Mouse (Mus musculus): ENCODE results near the gene Urb2. TPM values are rescaled to one million over a fixed set of nuclear protein-coding genes. Genes with fewer than 3 reads are reported as not detected.

The Urb2 gene
- polyA plus RNA-seq, 1 experiment from 2014 or later = 2.4 TPM

GRCm38 (mm10) chr8:124027831-124028230 lies 6.5 kb downstream of the Urb2 start:
- Histone ChIP-seq H3K27ac (ENCODE audit: low read length) (no peak overlapping the region), H3K4me1 (ENCODE audit: control insufficient read depth, low read depth, low read length) (no peaks in the 10 kb centered on the region), H3K36me3 (ENCODE audit: control insufficient read depth, insufficient read depth) (peaks cover 41% of the 10 kb centered on the region), H3K27me3 (ENCODE audit: control insufficient read depth, insufficient read depth, low read depth, low read length) (no peaks in the 10 kb centered on the region), H3K4me3 (ENCODE audit: low read depth, low read length) (no peak overlapping the region), H3K4me2 (ENCODE audit: low read depth, low read length) (no peak overlapping the region), H3K9me3 (replicated peaks; ENCODE audit: control insufficient read depth, low read length) (no peaks in the 10 kb centered on the region), H3K9ac (ENCODE audit: low read depth, low read length) (no peak overlapping the region)
- 80% methylated on average over 6 of the region's 6 CpGs for WGBS (ENCODE audit: insufficient replicate concordance)
- no peak for ATAC-seq (ENCODE audit: low read depth)

- Histone ChIP-seq H3K9me3 (replicated peaks; ENCODE audit: control insufficient read depth, low read length) (no peaks in the 10 kb centered on the region), H3K4me2 (ENCODE audit: low read depth, low read length) (no peak overlapping the region), H3K4me3 (ENCODE audit: low read depth, low read length) (no peak overlapping the region), H3K27ac (ENCODE audit: low read length) (no peak overlapping the region), H3K36me3 (ENCODE audit: control insufficient read depth, insufficient read depth) (peaks cover 45% of the 10 kb centered on the region), H3K9ac (ENCODE audit: low read depth, low read length) (no peak overlapping the region), H3K27me3 (ENCODE audit: control insufficient read depth, insufficient read depth, low read depth, low read length) (no peaks in the 10 kb centered on the region), H3K4me1 (ENCODE audit: control insufficient read depth, low read depth, low read length) (no peaks in the 10 kb centered on the region)
- ATAC-seq (ENCODE audit: low read depth) = no peak
- 53% methylated on average over 5 of the region's 5 CpGs for whole genome bisulfite sequencing (ENCODE audit: insufficient replicate concordance)
Observed at GRCm38 (mm10) chr8:124033400-124033799, 12.1 kb downstream of the Urb2 start.

DNA sequence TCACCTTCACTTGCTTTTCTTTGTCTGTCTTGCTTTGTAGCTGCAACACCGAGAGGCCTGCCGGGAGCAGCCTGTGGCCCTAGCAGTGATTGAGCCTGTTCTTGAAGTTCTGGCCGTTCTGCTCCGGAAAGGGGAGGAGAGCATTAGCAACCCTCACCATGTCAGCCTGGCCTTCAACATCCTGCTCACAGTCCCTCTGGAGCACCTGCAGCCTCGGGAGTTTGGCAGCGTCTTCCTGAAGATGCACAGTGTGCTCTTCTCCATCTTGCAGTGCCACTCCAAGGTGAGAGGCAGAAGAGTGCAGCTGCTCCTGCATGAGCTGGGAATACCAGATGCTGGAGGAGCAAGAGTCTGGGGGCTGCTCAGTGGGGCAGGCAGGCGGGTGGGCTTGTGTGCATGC lies 16.8 kb downstream of the Urb2 start:
- 76% methylated on average over 7 of the region's 7 CpGs for WGBS (ENCODE audit: insufficient replicate concordance)
- H3K27ac ChIP-seq (ENCODE audit: low read length) = no peak overlapping the region
- ATAC-seq (ENCODE audit: low read depth) = no peak
- H3K36me3 ChIP-seq (ENCODE audit: control insufficient read depth, insufficient read depth) = peaks cover 34% of the 10 kb centered on the region
- no peak overlapping the region for H3K4me3 ChIP-seq (ENCODE audit: low read depth, low read length)
- H3K27me3 ChIP-seq (ENCODE audit: control insufficient read depth, insufficient read depth, low read depth, low read length) = no peaks in the 10 kb centered on the region
- H3K9me3 ChIP-seq (replicated peaks; ENCODE audit: control insufficient read depth, low read length) = no peaks in the 10 kb centered on the region
- H3K4me2 ChIP-seq (ENCODE audit: low read depth, low read length) = no peak overlapping the region
- no peaks in the 10 kb centered on the region for H3K4me1 ChIP-seq (ENCODE audit: control insufficient read depth, low read depth, low read length)
- no peak overlapping the region for H3K9ac ChIP-seq (ENCODE audit: low read depth, low read length)

DNA sequence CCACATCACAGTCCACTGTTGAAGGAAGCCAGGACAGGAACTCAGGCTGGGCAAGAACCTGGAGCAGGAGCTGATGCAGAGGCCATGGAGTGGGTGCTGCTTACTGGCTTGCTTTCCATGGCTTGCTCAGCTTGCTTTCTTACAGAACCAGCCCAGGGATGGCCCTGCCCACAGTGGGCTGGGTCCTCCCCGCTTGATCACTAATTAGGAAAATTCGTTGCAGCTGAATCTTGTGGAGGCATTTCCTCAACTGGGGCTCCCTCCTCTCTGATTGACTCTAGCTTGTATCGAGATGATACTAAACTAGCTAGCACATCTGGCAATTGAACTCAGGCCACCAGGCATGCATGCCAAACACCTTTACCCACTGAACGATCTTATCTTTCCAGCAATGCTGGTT lies 18.0 kb downstream of the Urb2 start:
- 68% methylated on average over 4 of the region's 4 CpGs for WGBS (ENCODE audit: insufficient replicate concordance)

GRCm38 (mm10) chr8:124042201-124042600 lies 20.9 kb downstream of the Urb2 start:
- no peaks in the 10 kb centered on the region for H3K27me3 ChIP-seq (ENCODE audit: control insufficient read depth, insufficient read depth, low read depth, low read length)
- ATAC-seq (ENCODE audit: low read depth) = no peak
- H3K9me3 ChIP-seq (replicated peaks; ENCODE audit: control insufficient read depth, low read length) = no peaks in the 10 kb centered on the region
- H3K9ac ChIP-seq (ENCODE audit: low read depth, low read length) = no peak overlapping the region
- no peak overlapping the region for H3K4me3 ChIP-seq (ENCODE audit: low read depth, low read length)
- H3K4me1 ChIP-seq (ENCODE audit: control insufficient read depth, low read depth, low read length) = no peaks in the 10 kb centered on the region
- no peak overlapping the region for H3K4me2 ChIP-seq (ENCODE audit: low read depth, low read length)
- WGBS (ENCODE audit: insufficient replicate concordance) = 77% methylated on average over 1 of the region's 1 CpGs
- peaks cover 32% of the 10 kb centered on the region for H3K36me3 ChIP-seq (ENCODE audit: control insufficient read depth, insufficient read depth)
- no peak overlapping the region for H3K27ac ChIP-seq (ENCODE audit: low read length)

More for the DNA sequence above, 18.0 kb downstream of the Urb2 start:
- ATAC-seq (ENCODE audit: low read depth) = no peak
- no peak overlapping the region for H3K9ac ChIP-seq (ENCODE audit: low read depth, low read length)
- no peak overlapping the region for H3K4me2 ChIP-seq (ENCODE audit: low read depth, low read length)
- H3K4me3 ChIP-seq (ENCODE audit: low read depth, low read length) = no peak overlapping the region
- H3K27ac ChIP-seq (ENCODE audit: low read length) = no peak overlapping the region
- H3K4me1 ChIP-seq (ENCODE audit: control insufficient read depth, low read depth, low read length) = no peaks in the 10 kb centered on the region
- H3K36me3 ChIP-seq (ENCODE audit: control insufficient read depth, insufficient read depth) = peaks cover 34% of the 10 kb centered on the region
- no peaks in the 10 kb centered on the region for H3K27me3 ChIP-seq (ENCODE audit: control insufficient read depth, insufficient read depth, low read depth, low read length)
- no peaks in the 10 kb centered on the region for H3K9me3 ChIP-seq (replicated peaks; ENCODE audit: control insufficient read depth, low read length)

DNA sequence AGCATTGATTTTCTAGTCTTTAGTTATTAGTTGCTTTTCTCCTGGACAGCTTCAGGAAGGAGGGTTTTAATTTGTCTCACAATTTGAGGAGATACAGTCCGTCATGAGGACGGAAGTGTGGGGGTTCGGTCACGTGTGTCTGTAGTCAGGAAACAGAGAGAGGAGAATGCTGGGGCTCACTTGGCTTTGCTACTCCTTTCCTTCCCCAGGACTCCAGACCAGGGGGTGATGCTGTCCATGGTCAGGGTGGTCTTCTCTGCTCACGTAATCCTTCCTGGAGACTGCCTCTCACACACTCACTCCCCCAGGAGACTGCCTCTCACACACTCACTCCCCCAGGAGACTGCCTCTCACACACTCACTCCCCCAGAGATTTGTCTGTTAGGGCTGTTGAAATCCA lies 23.1 kb downstream of the Urb2 start:
- Histone ChIP-seq H3K9ac (ENCODE audit: low read depth, low read length) (no peak overlapping the region), H3K27me3 (ENCODE audit: control insufficient read depth, insufficient read depth, low read depth, low read length) (no peaks in the 10 kb centered on the region), H3K9me3 (replicated peaks; ENCODE audit: control insufficient read depth, low read length) (no peaks in the 10 kb centered on the region), H3K4me2 (ENCODE audit: low read depth, low read length) (no peak overlapping the region), H3K4me3 (ENCODE audit: low read depth, low read length) (no peak overlapping the region), H3K36me3 (ENCODE audit: control insufficient read depth, insufficient read depth) (peaks cover 13% of the 10 kb centered on the region), H3K27ac (ENCODE audit: low read length) (no peak overlapping the region), H3K4me1 (ENCODE audit: control insufficient read depth, low read depth, low read length) (no peaks in the 10 kb centered on the region)
- WGBS (ENCODE audit: insufficient replicate concordance) = 75% methylated on average over 5 of the region's 5 CpGs
- ATAC-seq (ENCODE audit: low read depth) = no peak

GRCm38 (mm10) chr8:124044931-124045330 lies 23.6 kb downstream of the Urb2 start:
- no peak for ATAC-seq (ENCODE audit: low read depth)
- H3K36me3 ChIP-seq (ENCODE audit: control insufficient read depth, insufficient read depth) = peaks cover 9% of the 10 kb centered on the region

DNA sequence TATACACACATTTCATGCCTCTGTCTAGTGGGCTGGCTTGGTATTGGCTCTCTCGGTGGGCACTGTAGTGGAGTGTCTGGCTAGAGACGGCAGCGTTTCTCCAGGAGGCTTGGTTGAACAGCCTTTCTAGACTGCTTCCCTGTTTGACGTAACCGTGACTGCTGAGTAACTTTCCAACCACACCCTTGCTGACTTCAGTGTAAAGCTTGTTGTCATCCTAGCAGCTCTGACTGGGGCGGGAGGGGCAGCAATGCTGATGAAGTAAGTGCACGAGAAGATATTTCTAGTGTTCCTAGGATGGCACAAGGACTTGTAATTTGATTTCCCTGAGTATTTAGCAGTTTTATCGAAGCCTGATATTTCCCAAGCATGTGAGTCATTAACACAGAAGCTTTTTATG lies 24.5 kb downstream of the Urb2 start:
- WGBS (ENCODE audit: insufficient replicate concordance) = 67% methylated on average over 8 of the region's 8 CpGs
- Histone ChIP-seq H3K4me1 (ENCODE audit: control insufficient read depth, low read depth, low read length) (no peaks in the 10 kb centered on the region), H3K27ac (ENCODE audit: low read length) (no peak overlapping the region), H3K4me3 (ENCODE audit: low read depth, low read length) (no peak overlapping the region), H3K27me3 (ENCODE audit: control insufficient read depth, insufficient read depth, low read depth, low read length) (no peaks in the 10 kb centered on the region), H3K4me2 (ENCODE audit: low read depth, low read length) (no peak overlapping the region), H3K9me3 (replicated peaks; ENCODE audit: control insufficient read depth, low read length) (no peaks in the 10 kb centered on the region), H3K36me3 (ENCODE audit: control insufficient read depth, insufficient read depth) (peaks cover 9% of the 10 kb centered on the region), H3K9ac (ENCODE audit: low read depth, low read length) (no peak overlapping the region)
- peak; percentile 67 for ATAC-seq (ENCODE audit: low read depth)

More at GRCm38 (mm10) chr8:124044931-124045330, 23.6 kb downstream of the Urb2 start:
- no peaks in the 10 kb centered on the region for H3K9me3 ChIP-seq (replicated peaks; ENCODE audit: control insufficient read depth, low read length)
- no peak overlapping the region for H3K4me2 ChIP-seq (ENCODE audit: low read depth, low read length)
- WGBS (ENCODE audit: insufficient replicate concordance) = 85% methylated on average over 12 of the region's 12 CpGs
- no peak overlapping the region for H3K27ac ChIP-seq (ENCODE audit: low read length)
- no peak overlapping the region for H3K9ac ChIP-seq (ENCODE audit: low read depth, low read length)
- no peaks in the 10 kb centered on the region for H3K27me3 ChIP-seq (ENCODE audit: control insufficient read depth, insufficient read depth, low read depth, low read length)
- H3K4me1 ChIP-seq (ENCODE audit: control insufficient read depth, low read depth, low read length) = no peaks in the 10 kb centered on the region
- no peak overlapping the region for H3K4me3 ChIP-seq (ENCODE audit: low read depth, low read length)

DNA sequence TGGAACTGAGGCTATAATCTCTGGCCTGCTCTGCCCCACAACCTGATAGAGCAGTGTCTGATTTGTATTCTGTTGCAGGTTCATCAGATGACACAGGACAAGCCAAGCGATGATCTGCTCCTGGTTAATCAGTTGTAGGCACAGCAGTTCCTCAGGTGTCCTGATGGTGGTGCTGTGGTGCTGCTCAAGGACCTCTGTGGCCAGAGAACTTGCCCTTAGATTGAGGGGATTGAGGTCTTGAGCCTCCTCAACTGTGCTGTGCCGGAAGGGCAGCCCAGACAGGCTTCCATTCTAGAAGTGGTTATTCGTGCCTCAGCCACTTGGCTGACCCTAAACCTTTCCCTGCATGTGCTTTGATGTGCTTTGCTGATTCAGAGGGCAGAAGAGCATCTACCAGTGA lies 30.8 kb downstream of the Urb2 start:
- no peaks in the 10 kb centered on the region for H3K9me3 ChIP-seq (replicated peaks; ENCODE audit: control insufficient read depth, low read length)
- H3K4me3 ChIP-seq (ENCODE audit: low read depth, low read length) = no peak overlapping the region
- H3K4me1 ChIP-seq (ENCODE audit: control insufficient read depth, low read depth, low read length) = no peaks in the 10 kb centered on the region
- 0 out of 2 replicates have a peak, but pooled peaks have one; percentile 32 for ATAC-seq (ENCODE audit: low read depth)
- no peaks in the 10 kb centered on the region for H3K27me3 ChIP-seq (ENCODE audit: control insufficient read depth, insufficient read depth, low read depth, low read length)
- H3K9ac ChIP-seq (ENCODE audit: low read depth, low read length) = no peak overlapping the region
- no peak overlapping the region for H3K4me2 ChIP-seq (ENCODE audit: low read depth, low read length)
- no peaks in the 10 kb centered on the region for H3K36me3 ChIP-seq (ENCODE audit: control insufficient read depth, insufficient read depth)
- no peak overlapping the region for H3K27ac ChIP-seq (ENCODE audit: low read length)
- 29% methylated on average over 3 of the region's 3 CpGs for WGBS (ENCODE audit: insufficient replicate concordance)
